Mouse (Mus musculus) liver, adult 2 months (tissue): ENCODE results near the gene Rtca. TPM values are rescaled to one million over a fixed set of nuclear protein-coding genes. Genes with fewer than 3 reads are reported as not detected.

Source experiments
- DNase-seq: peaks from one replicate; pipeline ENCODE4 v3.0.0-alpha.2; 2011; ENCODE audit warnings: low read depth, low spot score; ENCODE audit errors: extremely low read depth
- H3K27ac ChIP-seq: fragments of 200-500 bp; replicated peaks from 2 replicates; pipeline ENCODE4 v1.5.1; 2012; ENCODE audit warnings: low read depth, mild to moderate bottlenecking, control low read depth, inconsistent platforms, low read length; ENCODE audit not compliant: insufficient read depth
- H3K27me3 ChIP-seq: fragments of 200-500 bp; 2 replicates; pipeline ENCODE4 v1.6.1; 2012; ENCODE audit warnings: mild to moderate bottlenecking, moderate library complexity, low read length, inconsistent platforms; ENCODE audit not compliant: control insufficient read depth, insufficient read depth
- H3K36me3 ChIP-seq: fragments of 200-500 bp; 2 replicates; pipeline ENCODE4 v1.6.1; 2012; ENCODE audit warnings: low read length, inconsistent platforms; ENCODE audit not compliant: control insufficient read depth, insufficient read depth
- H3K4me1 ChIP-seq: fragments of 200-500 bp; 2 replicates; pipeline ENCODE4 v1.6.1; 2011; ENCODE audit warnings: low read length; ENCODE audit not compliant: control insufficient read depth, insufficient read depth
- H3K4me3 ChIP-seq: fragments of 200-500 bp; 2 replicates; pipeline ENCODE4 v1.5.1; 2011; ENCODE audit warnings: low read depth, mild to moderate bottlenecking, control low read depth, low read length, moderate library complexity; ENCODE audit not compliant: insufficient read depth
- H3K79me2 ChIP-seq: fragments of 200-500 bp; 2 replicates; pipeline ENCODE4 v1.6.1; 2012; ENCODE audit warnings: inconsistent platforms, mild to moderate bottlenecking, low read length, moderate library complexity; ENCODE audit not compliant: control insufficient read depth, insufficient read depth
- H3K9ac ChIP-seq: fragments of 200-500 bp; 2 replicates; pipeline ENCODE4 v1.6.1; 2012; ENCODE audit warnings: low read depth, mild to moderate bottlenecking, control low read depth, inconsistent platforms, low read length
- CTCF ChIP-seq: fragments of 200-500 bp; IDR thresholded peaks from 2 replicates; pipeline ENCODE4 v1.5.1; 2011; ENCODE audit warnings: low read depth, low read length, control low read depth
- POLR2A ChIP-seq: fragments of 200-500 bp; IDR thresholded peaks from 2 replicates; pipeline ENCODE4 v1.6.1; 2011; ENCODE audit warnings: low read length, control low read depth; ENCODE audit not compliant: insufficient read depth; ENCODE audit errors: extremely low read depth
- whole genome bisulfite sequencing: fragments of 180-500 bp; shearing (Covaris S2); methylation state at CpG from one replicate; pipeline ENCODE4 v1.1.7; 2018; 5-methylcytosine and 5-hydroxymethylcytosine counted together
- polyA plus RNA-seq: library from polyadenylated mRNA; depleted of rRNA; stranded (reverse); fragments of >200 nt; gene quantifications from 2 replicates; pipeline ENCODE4 v1.2.3, GENCODE M21; 2012; rRNA removed
- total RNA-seq: library from RNA; depleted of rRNA; stranded (reverse); fragments of >200 nt; gene quantifications from 2 replicates; pipeline ENCODE4 v1.2.3, GENCODE M21; 2014; rRNA removed

Rtca gene
- total and polyA plus RNA-seq, 2 experiments, result 9.7 to 10.8 TPM

- no peaks in the 10 kb centered on the region for H3K4me1 ChIP-seq
- H3K27ac ChIP-seq, result no peak overlapping the region
- DNase-seq, result no peak
- no peaks in the 10 kb centered on the region for H3K36me3 ChIP-seq
- H3K9ac ChIP-seq, result no peak overlapping the region
- H3K4me3 ChIP-seq, result no peak overlapping the region
- no peaks in the 10 kb centered on the region for H3K79me2 ChIP-seq
- 69% methylated on average over 1 of the region's 1 CpGs for WGBS
- no peak for TF ChIP-seq POLR2A
- no peak for TF ChIP-seq CTCF
- H3K27me3 ChIP-seq, result no peaks in the 10 kb centered on the region
Measured at GRCm38 (mm10) chr3:116442788-116443187, 65.2 kb downstream of the Rtca start.

DNA sequence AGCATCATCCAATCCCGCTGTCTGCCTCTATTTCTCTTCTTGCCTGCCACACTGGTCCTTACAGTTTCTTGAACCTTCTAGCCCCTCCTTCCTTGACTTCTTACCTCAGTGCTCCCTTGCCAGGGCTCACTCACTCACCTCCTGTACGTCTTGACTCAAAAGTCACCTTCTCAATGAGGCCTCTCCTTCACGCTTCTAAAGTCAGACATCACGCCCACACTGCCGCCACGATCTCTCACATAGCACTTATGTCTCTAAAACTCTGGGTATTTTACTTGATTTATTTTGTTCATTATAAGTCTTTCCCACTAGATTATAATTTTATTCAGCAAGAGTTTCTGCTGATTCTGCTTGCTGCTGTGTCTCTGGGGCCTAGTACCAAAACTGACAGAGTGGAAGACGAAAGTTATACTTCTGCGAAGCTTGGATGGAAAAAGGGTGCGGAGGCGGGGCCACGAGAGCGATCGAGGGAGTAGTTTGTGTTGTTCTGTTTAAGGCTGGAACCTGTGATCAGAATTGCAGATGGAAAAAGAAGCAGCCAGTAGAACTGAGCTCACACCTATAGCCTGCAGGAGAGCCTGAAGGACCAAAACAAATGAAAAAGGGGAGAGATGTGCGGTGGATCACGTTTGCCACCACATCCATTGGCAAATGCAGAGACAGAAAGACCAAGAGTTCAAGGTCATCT is 66.3 kb downstream of the Rtca start:
- 88% methylated on average over 15 of the region's 15 CpGs for WGBS
- H3K27ac ChIP-seq, result no peak overlapping the region
- no peaks in the 10 kb centered on the region for H3K4me1 ChIP-seq

DNA sequence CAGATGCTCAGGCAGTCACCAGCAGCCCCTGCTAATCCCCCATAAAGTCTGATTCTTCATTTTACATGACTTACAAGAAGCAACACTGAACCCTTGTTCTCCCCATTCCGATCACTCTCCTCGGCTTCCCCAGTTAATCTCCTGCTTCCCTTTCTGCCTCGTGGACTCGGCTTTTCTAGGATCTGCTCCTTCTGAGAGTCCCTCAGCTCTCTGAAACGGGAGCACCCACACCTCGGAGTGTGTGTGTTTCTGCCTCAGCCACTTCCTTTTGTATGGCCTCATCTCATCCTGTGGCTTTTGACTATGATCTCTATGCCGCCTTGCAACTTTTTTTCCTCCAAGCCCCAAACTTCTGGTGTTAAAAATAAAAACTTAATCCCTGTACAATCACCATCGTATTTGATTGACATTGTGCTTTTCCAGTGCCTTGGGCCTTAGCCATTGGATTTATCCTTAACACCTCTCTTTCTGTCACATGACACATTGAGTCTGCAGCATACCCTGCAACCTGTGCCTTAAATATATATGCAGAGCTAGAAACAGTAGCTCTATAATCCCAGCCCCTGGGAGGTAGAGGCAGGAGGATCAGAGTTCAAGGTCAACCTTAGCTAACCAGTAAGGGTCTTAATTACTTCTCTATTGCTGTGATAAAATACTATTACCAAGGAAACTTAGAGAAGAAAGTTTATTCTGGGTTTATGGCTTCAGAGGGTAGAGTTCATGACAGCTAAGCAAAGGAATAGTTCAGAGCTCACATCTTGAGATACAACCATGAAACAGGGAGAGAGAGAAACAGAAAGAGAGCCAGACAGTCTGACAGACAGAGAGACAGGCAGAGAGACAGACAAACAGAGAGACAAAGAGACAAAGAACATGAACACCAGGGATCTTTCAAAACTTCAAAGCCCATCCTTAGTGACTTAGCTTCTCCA is 67.7 kb downstream of the Rtca start:
- H3K79me2 ChIP-seq, result no peaks in the 10 kb centered on the region
- 70% methylated on average over 8 of the region's 8 CpGs for WGBS
- no peak overlapping the region for H3K9ac ChIP-seq
- no peaks in the 10 kb centered on the region for H3K36me3 ChIP-seq
- TF ChIP-seq CTCF (no peak), POLR2A (no peak)
- no peak overlapping the region for H3K27ac ChIP-seq
- H3K4me1 ChIP-seq, result no peaks in the 10 kb centered on the region
- no peaks in the 10 kb centered on the region for H3K27me3 ChIP-seq
- DNase-seq, result no peak
- no peak overlapping the region for H3K4me3 ChIP-seq

More for the DNA sequence above, 66.3 kb downstream of the Rtca start:
- Histone ChIP-seq H3K27me3 (no peaks in the 10 kb centered on the region), H3K79me2 (no peaks in the 10 kb centered on the region), H3K36me3 (no peaks in the 10 kb centered on the region), H3K4me3 (no peak overlapping the region), H3K9ac (no peak overlapping the region)
- no peak for DNase-seq
- TF ChIP-seq POLR2A (no peak), CTCF (no peak)

Other genes with a start within 250 kb of the Rtca start
- 1.1 and 1.5 TPM in 2 replicates for gene Cdc14a, start 84.2 kb downstream of the Rtca start, total RNA-seq
- gene Cdc14a, start 84.2 kb downstream of the Rtca start, polyA plus RNA-seq, result 0.35 and 0.50 TPM in 2 replicates
- 67.1 and 70.9 TPM in 2 replicates for gene Dbt, start 4.9 kb upstream of the Rtca start, total RNA-seq
- 37.4 and 74.5 TPM in 2 replicates for gene Dbt, start 4.9 kb upstream of the Rtca start, polyA plus RNA-seq
- 0.37 and 0.60 TPM in 2 replicates for gene Lrrc39, start 54.8 kb upstream of the Rtca start, total RNA-seq
- 0.12 and 0.15 TPM in 2 replicates for gene Lrrc39, start 54.8 kb upstream of the Rtca start, polyA plus RNA-seq
- 1.3 and 1.9 TPM in 2 replicates for gene Sass6, start 86.8 kb upstream of the Rtca start, total RNA-seq
- gene Sass6, start 86.8 kb upstream of the Rtca start, polyA plus RNA-seq, result 0.28 and 0.34 TPM in 2 replicates
- 6.4 and 7.0 TPM in 2 replicates for gene Trmt13, start 106.4 kb upstream of the Rtca start, total RNA-seq
- 1.5 and 3.0 TPM in 2 replicates for gene Trmt13, start 106.4 kb upstream of the Rtca start, polyA plus RNA-seq
- 34.4 and 35.6 TPM in 2 replicates for gene Mfsd14a, start 154.5 kb upstream of the Rtca start, total RNA-seq
- 14.3 and 14.5 TPM in 2 replicates for gene Mfsd14a, start 154.5 kb upstream of the Rtca start, polyA plus RNA-seq
- not detected in 2 replicates for gene Gm43191, start 173.1 kb upstream of the Rtca start, total RNA-seq
- not detected in 2 replicates for gene Gm43191, start 173.1 kb upstream of the Rtca start, polyA plus RNA-seq
- gene Slc35a3, start 204.6 kb upstream of the Rtca start, total RNA-seq, result 36.4 and 42.3 TPM in 2 replicates
- gene Slc35a3, start 204.6 kb upstream of the Rtca start, polyA plus RNA-seq, result 7.3 and 8.0 TPM in 2 replicates